Mouse (Mus musculus) thymus, adult 2 months (tissue): ENCODE results near the gene Atf1. TPM values are rescaled to one million over a fixed set of nuclear protein-coding genes. Genes with fewer than 3 reads are reported as not detected.
"Not testable (repeated sequence)": the region's sequence is repeated elsewhere in the genome, so short reads cannot be mapped to it uniquely, and the experiment has no call there.

Experiments used
- DNase-seq: peaks from one replicate; pipeline ENCODE4 v3.0.0; 2021
- H3K27ac ChIP-seq: fragments of 200-500 bp; 2 replicates; pipeline ENCODE4 v1.5.1; 2012; ENCODE audit warnings: low read length, control low read depth; ENCODE audit not compliant: control insufficient read depth, insufficient read depth
- H3K27me3 ChIP-seq: fragments of 200-500 bp; 2 replicates; pipeline ENCODE4 v1.6.1; 2012; ENCODE audit warnings: mild to moderate bottlenecking, low read length, moderate library complexity, mixed read lengths; ENCODE audit not compliant: control insufficient read depth, insufficient read depth
- H3K36me3 ChIP-seq: fragments of 200-500 bp; 2 replicates; pipeline ENCODE4 v1.6.1; 2012; ENCODE audit warnings: mild to moderate bottlenecking, low read length, moderate library complexity; ENCODE audit not compliant: control insufficient read depth, insufficient read depth
- H3K4me1 ChIP-seq: fragments of 200-500 bp; replicated peaks from 2 replicates; pipeline ENCODE4 v1.6.1; 2012; ENCODE audit warnings: low read length; ENCODE audit not compliant: control insufficient read depth, insufficient read depth
- H3K4me3 ChIP-seq: fragments of 200-500 bp; 2 replicates; pipeline ENCODE4 v1.5.1; 2012; ENCODE audit warnings: mild to moderate bottlenecking, low read length, control low read depth, moderate library complexity; ENCODE audit not compliant: control insufficient read depth, insufficient read depth
- CTCF ChIP-seq: fragments of 200-500 bp; IDR thresholded peaks from 2 replicates; pipeline ENCODE4 v1.5.1; 2012; ENCODE audit warnings: mild to moderate bottlenecking, control low read depth, low read length, moderate library complexity, borderline replicate concordance; ENCODE audit not compliant: control insufficient read depth, poor library complexity, insufficient read depth; ENCODE audit errors: extremely low read depth
- POLR2A ChIP-seq: fragments of 200-500 bp; IDR thresholded peaks from 2 replicates; pipeline ENCODE4 v1.6.1; 2012; ENCODE audit warnings: mild to moderate bottlenecking, low read length, control low read depth, moderate library complexity; ENCODE audit not compliant: control insufficient read depth, poor library complexity, insufficient read depth; ENCODE audit errors: extremely low read depth
- WGBS: fragments of 180-500 bp; shearing (Covaris S2); methylation state at CpG from one replicate; pipeline ENCODE4 v1.1.7; 2018; 5-methylcytosine and 5-hydroxymethylcytosine counted together
- polyA plus RNA-seq: library from polyadenylated mRNA; depleted of rRNA; stranded (reverse); fragments of >200 nt; gene quantifications from 2 replicates; pipeline ENCODE4 v1.2.3, GENCODE M21; 2012

Gene Atf1
- polyA plus RNA-seq, 1 experiment: 86.4 TPM

- TF ChIP-seq CTCF (no peak), POLR2A (no peak)
- Histone ChIP-seq H3K27me3 (no peaks in the 10 kb centered on the region), H3K4me1 (no peaks in the 10 kb centered on the region), H3K4me3 (no peak overlapping the region), H3K27ac (no peak overlapping the region), H3K36me3 (peaks cover 82% of the 10 kb centered on the region)
- DNase-seq: no peak
- 91% methylated on average over 6 of the region's 6 CpGs for WGBS
Observed at GRCm38 (mm10) chr15:100256386-100256785, 28.8 kb downstream of the Atf1 start.

- peaks cover 78% of the 10 kb centered on the region for H3K36me3 ChIP-seq
- 94% methylated on average over 5 of the region's 5 CpGs for WGBS
- H3K4me3 ChIP-seq: no peak overlapping the region
- no peaks in the 10 kb centered on the region for H3K27me3 ChIP-seq
- H3K4me1 ChIP-seq: no peaks in the 10 kb centered on the region
- no peak for DNase-seq
- no peak overlapping the region for H3K27ac ChIP-seq
- TF ChIP-seq CTCF (no peak), POLR2A (no peak)
Observed at GRCm38 (mm10) chr15:100257305-100257704, 29.7 kb downstream of the Atf1 start.

GRCm38 (mm10) chr15:100258646-100259425, 31.2 kb downstream of the Atf1 start:
- TF ChIP-seq POLR2A: no peak
- TF ChIP-seq CTCF: no peak
- DNase-seq: no peak
- H3K4me3 ChIP-seq: no peak overlapping the region
- peaks cover 62% of the 10 kb centered on the region for H3K36me3 ChIP-seq
- 98% methylated on average over 7 of the region's 7 CpGs for WGBS
- H3K27ac ChIP-seq: no peak overlapping the region
- H3K27me3 ChIP-seq: no peaks in the 10 kb centered on the region
- no peaks in the 10 kb centered on the region for H3K4me1 ChIP-seq

GRCm38 (mm10) chr15:100260351-100260750, 32.7 kb downstream of the Atf1 start:
- H3K4me3 ChIP-seq, H3K4me1 ChIP-seq, H3K27me3 ChIP-seq, DNase-seq, H3K27ac ChIP-seq: not testable (repeated sequence)
- WGBS: 87% methylated on average over 7 of the region's 7 CpGs
- peaks cover 47% of the 10 kb centered on the region for H3K36me3 ChIP-seq

GRCm38 (mm10) chr15:100263246-100263905, 35.8 kb downstream of the Atf1 start:
- WGBS: 44% methylated on average over 4 of the region's 4 CpGs
- no peak overlapping the region for H3K4me3 ChIP-seq
- H3K27ac ChIP-seq: no peak overlapping the region
- no peak for DNase-seq
- H3K27me3 ChIP-seq: no peaks in the 10 kb centered on the region
- H3K36me3 ChIP-seq: peaks cover 20% of the 10 kb centered on the region
- TF ChIP-seq CTCF: no peak
- no peak for TF ChIP-seq POLR2A
- no peaks in the 10 kb centered on the region for H3K4me1 ChIP-seq

GRCm38 (mm10) chr15:100265586-100266325, 38.1 kb downstream of the Atf1 start:
- no peaks in the 10 kb centered on the region for H3K4me1 ChIP-seq
- no peak overlapping the region for H3K4me3 ChIP-seq
- H3K36me3 ChIP-seq: peaks cover 7% of the 10 kb centered on the region
- DNase-seq: no peak
- no peak for TF ChIP-seq CTCF
- no peak for TF ChIP-seq POLR2A
- no peaks in the 10 kb centered on the region for H3K27me3 ChIP-seq
- 43% methylated on average over 5 of the region's 5 CpGs for whole genome bisulfite sequencing
- no peak overlapping the region for H3K27ac ChIP-seq
